Mouse (Mus musculus) liver, embryonic 13.5 days (tissue): ENCODE results near the gene Sez6l2. TPM values are rescaled to one million over a fixed set of nuclear protein-coding genes. Genes with fewer than 3 reads are reported as not detected.
"Not testable (repeated sequence)": the region's sequence is repeated elsewhere in the genome, so short reads cannot be mapped to it uniquely, and the experiment has no call there.

ENCODE experiments used
- ATAC-seq: fragments of 200-750 bp; cut with Nextera tagmentation; 2 replicates; pipeline ENCODE4 v1.8.0; 2017; ENCODE audit warnings: low read depth, mild to moderate bottlenecking, moderate number of reproducible peaks, moderate library complexity
- DNase-seq: peaks from one replicate; pipeline ENCODE4 v3.0.0; 2022
- H3K27ac ChIP-seq: fragments of 300-500 bp; sonication (generic); 2 replicates; pipeline ENCODE4 v1.5.1; 2015; ENCODE audit warnings: moderate library complexity, mild to moderate bottlenecking, inconsistent platforms
- H3K27me3 ChIP-seq: fragments of 300-500 bp; sonication (generic); 2 replicates; pipeline ENCODE4 v1.6.1; 2015; ENCODE audit warnings: mild to moderate bottlenecking, inconsistent platforms
- H3K36me3 ChIP-seq: fragments of 300-500 bp; sonication (generic); 2 replicates; pipeline ENCODE4 v1.6.1; 2015; ENCODE audit warnings: mild to moderate bottlenecking, inconsistent platforms
- H3K4me1 ChIP-seq: fragments of 300-500 bp; sonication (generic); replicated peaks from 2 replicates; pipeline ENCODE4 v1.6.1; 2015; ENCODE audit warnings: inconsistent platforms
- H3K4me2 ChIP-seq: fragments of 300-500 bp; sonication (generic); 2 replicates; pipeline ENCODE4 v1.6.1; 2015; ENCODE audit warnings: inconsistent platforms, mild to moderate bottlenecking, moderate library complexity
- H3K4me3 ChIP-seq: fragments of 300-500 bp; sonication (generic); replicated peaks from 2 replicates; pipeline ENCODE4 v1.5.1; 2015; ENCODE audit warnings: mild to moderate bottlenecking, inconsistent platforms
- H3K9ac ChIP-seq: fragments of 300-500 bp; sonication (generic); 2 replicates; pipeline ENCODE4 v1.6.1; 2015; ENCODE audit warnings: mild to moderate bottlenecking, inconsistent platforms
- H3K9me3 ChIP-seq: fragments of 300-500 bp; sonication (generic); replicated peaks from 2 replicates; pipeline ENCODE4 v1.6.1; 2016; ENCODE audit warnings: inconsistent platforms
- WGBS: fragments of 180-500 bp; shearing (Covaris S2); methylation state at CpG from one replicate; pipeline ENCODE4 v1.1.7; 2015; ENCODE audit not compliant: insufficient replicate concordance; 5-methylcytosine and 5-hydroxymethylcytosine counted together
- polyA plus RNA-seq: library from polyadenylated mRNA; unstranded; fragments of >200 nt; fragmentation: Nextera tagmentation; extraction: Ambion mirVana; gene quantifications from 2 replicates; pipeline ENCODE4 v1.2.1, GENCODE M21; 2015

The Sez6l2 gene
- 0.06 and 0.09 TPM in 2 replicates for polyA plus RNA-seq

GRCm38 (mm10) chr7:126949793-126950646, at the start of gene Sez6l2:
Gene Sez6l2, plus strand, starts transcription at chr7:126950563.
- Histone ChIP-seq H3K4me2 (peak within 1 kb of the TSS; percentile 83), H3K27me3 (peaks cover 55% of the 10 kb centered on the region), H3K9me3 (no peaks in the 10 kb centered on the region), H3K4me1 (peaks cover 20% of the 10 kb centered on the region), H3K27ac (no peak within 1 kb of the TSS), H3K9ac (peak within 1 kb of the TSS; percentile 41; the same call in 1 of the 2 replicates), H3K36me3 (peaks cover 6% of the 10 kb centered on the region; the same call in 1 of the 2 replicates), H3K4me3 (peak within 1 kb of the TSS; percentile 49)
- ATAC-seq (peak; percentile 80), DNase-seq (peak; percentile 86)
- 2% methylated on average over 41 of the region's 42 CpGs for WGBS

GRCm38 (mm10) chr7:126905590-126905989, 44.8 kb upstream of the Sez6l2 start:
- DNase-seq (no peak), ATAC-seq (no peak)
- H3K4me2 ChIP-seq, result no peak overlapping the region
- H3K9me3 ChIP-seq, result no peaks in the 10 kb centered on the region
- no peak overlapping the region for H3K9ac ChIP-seq
- H3K27ac ChIP-seq, result no peak overlapping the region
- peaks cover 6% of the 10 kb centered on the region for H3K4me1 ChIP-seq
- no peaks in the 10 kb centered on the region for H3K27me3 ChIP-seq
- 44% methylated on average over 3 of the region's 3 CpGs for WGBS
- H3K4me3 ChIP-seq, result no peak overlapping the region
- no peaks in the 10 kb centered on the region for H3K36me3 ChIP-seq

- Histone ChIP-seq H3K4me1 (no peaks in the 10 kb centered on the region), H3K9ac (no peak overlapping the region), H3K9me3 (no peaks in the 10 kb centered on the region), H3K36me3 (no peaks in the 10 kb centered on the region), H3K4me2 (no peak overlapping the region), H3K4me3 (no peak overlapping the region), H3K27ac (no peak overlapping the region), H3K27me3 (no peaks in the 10 kb centered on the region)
- ATAC-seq, result no peak
- DNase-seq, result no peak
- WGBS, result 65% methylated on average over 3 of the region's 3 CpGs
Observed at GRCm38 (mm10) chr7:126914844-126915243, 35.5 kb upstream of the Sez6l2 start.

GRCm38 (mm10) chr7:126918356-126918755, 32.0 kb upstream of the Sez6l2 start:
- H3K27ac ChIP-seq, H3K36me3 ChIP-seq, ATAC-seq, H3K9ac ChIP-seq, H3K9me3 ChIP-seq, H3K4me2 ChIP-seq, H3K4me3 ChIP-seq, DNase-seq, H3K27me3 ChIP-seq: not testable (repeated sequence)
- WGBS, result 45% methylated on average over 4 of the region's 4 CpGs
- peaks cover 17% of the 10 kb centered on the region for H3K4me1 ChIP-seq

GRCm38 (mm10) chr7:126919973-126920372, 30.4 kb upstream of the Sez6l2 start:
- DNase-seq (no peak), ATAC-seq (no peak)
- Histone ChIP-seq H3K4me3 (no peak overlapping the region), H3K9me3 (no peaks in the 10 kb centered on the region), H3K9ac (no peak overlapping the region), H3K27me3 (no peaks in the 10 kb centered on the region), H3K4me1 (peaks cover 33% of the 10 kb centered on the region), H3K36me3 (no peaks in the 10 kb centered on the region), H3K27ac (no peak overlapping the region), H3K4me2 (no peak overlapping the region)
- WGBS, result 63% methylated on average over 4 of the region's 4 CpGs

- 62% methylated on average over 2 of the region's 2 CpGs for WGBS
- DNase-seq (no peak), ATAC-seq (no peak)
- Histone ChIP-seq H3K4me1 (peaks cover 45% of the 10 kb centered on the region), H3K9ac (no peak overlapping the region), H3K36me3 (no peaks in the 10 kb centered on the region), H3K9me3 (no peaks in the 10 kb centered on the region), H3K27ac (no peak overlapping the region), H3K4me2 (no peak overlapping the region), H3K27me3 (no peaks in the 10 kb centered on the region), H3K4me3 (no peak overlapping the region)
Observed at GRCm38 (mm10) chr7:126921563-126921962, 28.8 kb upstream of the Sez6l2 start.

GRCm38 (mm10) chr7:126922624-126923060, 27.7 kb upstream of the Sez6l2 start, which contains the start of gene Tmem219:
Gene Tmem219, minus strand, starts transcription at chr7:126922917.
- Histone ChIP-seq H3K27ac (peak within 1 kb of the TSS; percentile 30; the same call in 1 of the 2 replicates), H3K4me2 (peak within 1 kb of the TSS; percentile 15), H3K27me3 (no peaks in the 10 kb centered on the region), H3K9me3 (no peaks in the 10 kb centered on the region), H3K36me3 (no peaks in the 10 kb centered on the region), H3K4me1 (peaks cover 55% of the 10 kb centered on the region), H3K4me3 (no peak within 1 kb of the TSS), H3K9ac (no peak within 1 kb of the TSS)
- DNase-seq (no peak), ATAC-seq (no peak)
- 65% methylated on average over 5 of the region's 5 CpGs for WGBS

- no peaks in the 10 kb centered on the region for H3K27me3 ChIP-seq
- H3K4me2 ChIP-seq, result no peak overlapping the region
- no peak for DNase-seq
- H3K27ac ChIP-seq, result peak overlapping the region; percentile 30; the same call in 1 of the 2 replicates
- H3K9ac ChIP-seq, result no peak overlapping the region
- H3K4me1 ChIP-seq, result peaks cover 63% of the 10 kb centered on the region
- no peak for ATAC-seq
- no peaks in the 10 kb centered on the region for H3K36me3 ChIP-seq
- 48% methylated on average over 5 of the region's 5 CpGs for WGBS
- no peaks in the 10 kb centered on the region for H3K9me3 ChIP-seq
- no peak overlapping the region for H3K4me3 ChIP-seq
Observed at GRCm38 (mm10) chr7:126923999-126924398, 26.4 kb upstream of the Sez6l2 start.

GRCm38 (mm10) chr7:126926299-126926698, 24.1 kb upstream of the Sez6l2 start:
- H3K4me3 ChIP-seq, result no peak overlapping the region
- ATAC-seq (peak; percentile 27; the same call in 1 of the 2 replicates), DNase-seq (no peak)
- H3K9ac ChIP-seq, result no peak overlapping the region
- no peak overlapping the region for H3K4me2 ChIP-seq
- no peak overlapping the region; the same call in 1 of the 2 replicates for H3K27ac ChIP-seq
- peaks cover 9% of the 10 kb centered on the region; the same call in 1 of the 2 replicates for H3K36me3 ChIP-seq
- H3K9me3 ChIP-seq, result no peaks in the 10 kb centered on the region
- 7% methylated on average over 3 of the region's 3 CpGs for WGBS
- H3K4me1 ChIP-seq, result peaks cover 79% of the 10 kb centered on the region
- no peaks in the 10 kb centered on the region for H3K27me3 ChIP-seq

- H3K27ac ChIP-seq, result peak within 1 kb of the TSS; percentile 84
- ATAC-seq (peak; percentile 95), DNase-seq (peak; percentile 94)
- no peaks in the 10 kb centered on the region for H3K9me3 ChIP-seq
- H3K9ac ChIP-seq, result peak within 1 kb of the TSS; percentile 96
- 1% methylated on average over 56 of the region's 56 CpGs for WGBS
- H3K4me1 ChIP-seq, result peaks cover 61% of the 10 kb centered on the region
- H3K4me3 ChIP-seq, result peak within 1 kb of the TSS; percentile 90
- H3K36me3 ChIP-seq, result peaks cover 22% of the 10 kb centered on the region; the same call in 1 of the 2 replicates
- H3K27me3 ChIP-seq, result no peaks in the 10 kb centered on the region
- H3K4me2 ChIP-seq, result peak within 1 kb of the TSS; percentile 100
Observed at GRCm38 (mm10) chr7:126928384-126929037, 21.9 kb upstream of the Sez6l2 start, which contains the start of gene Kctd13. Gene Kctd13, plus strand, starts transcription at chr7:126928879.

GRCm38 (mm10) chr7:126929046-126929445, 21.3 kb upstream of the Sez6l2 start:
- peak overlapping the region; percentile 96 for H3K9ac ChIP-seq
- ATAC-seq (peak; percentile 50), DNase-seq (no peak)
- H3K4me1 ChIP-seq, result peaks cover 56% of the 10 kb centered on the region
- no peaks in the 10 kb centered on the region for H3K9me3 ChIP-seq
- peak overlapping the region; percentile 100 for H3K4me2 ChIP-seq
- WGBS, result 1% methylated on average over 27 of the region's 27 CpGs
- no peaks in the 10 kb centered on the region for H3K27me3 ChIP-seq
- H3K27ac ChIP-seq, result peak overlapping the region; percentile 84
- peaks cover 25% of the 10 kb centered on the region; the same call in 1 of the 2 replicates for H3K36me3 ChIP-seq
- peak overlapping the region; percentile 90 for H3K4me3 ChIP-seq
